Mouse (Mus musculus) E14TG2a.4 (cell line): Measurements from ENCODE around the gene Gm39566.
"Not testable (repeated sequence)": the region's sequence is repeated elsewhere in the genome, so short reads cannot be mapped to it uniquely, and the experiment has no call there.

Source experiments
- H3K27me3 ChIP-seq: 2 replicates; pipeline ENCODE4 v1.6.1; 2014; ENCODE audit warnings: low read length, control low read depth; ENCODE audit not compliant: insufficient read depth
- H3K36me3 ChIP-seq: 2 replicates; pipeline ENCODE4 v1.6.1; 2014; ENCODE audit warnings: low read length, control low read depth; ENCODE audit not compliant: insufficient read depth
- H3K4me1 ChIP-seq: replicated peaks from 2 replicates; pipeline ENCODE4 v1.6.1; 2014; ENCODE audit warnings: low read depth, low read length, control low read depth
- H3K4me3 ChIP-seq: replicated peaks from 2 replicates; pipeline ENCODE4 v1.5.1; 2014; ENCODE audit warnings: mild to moderate bottlenecking, low read length
- H3K9me3 ChIP-seq: 2 replicates; pipeline ENCODE4 v1.6.1; 2014; ENCODE audit warnings: low read length, control low read depth
- CTCF ChIP-seq: conservative IDR thresholded peaks from 2 replicates; pipeline ENCODE4 v1.5.1; 2014; ENCODE audit warnings: low read length
- NANOG ChIP-seq: IDR thresholded peaks from 2 replicates; pipeline ENCODE4 v1.6.1; 2014; ENCODE audit warnings: borderline replicate concordance, low read length, mixed read lengths
- POU5F1 ChIP-seq: IDR thresholded peaks from 2 replicates; pipeline ENCODE4 v1.6.1; 2014; ENCODE audit warnings: low read length, borderline replicate concordance

The Gm39566 gene

DNA sequence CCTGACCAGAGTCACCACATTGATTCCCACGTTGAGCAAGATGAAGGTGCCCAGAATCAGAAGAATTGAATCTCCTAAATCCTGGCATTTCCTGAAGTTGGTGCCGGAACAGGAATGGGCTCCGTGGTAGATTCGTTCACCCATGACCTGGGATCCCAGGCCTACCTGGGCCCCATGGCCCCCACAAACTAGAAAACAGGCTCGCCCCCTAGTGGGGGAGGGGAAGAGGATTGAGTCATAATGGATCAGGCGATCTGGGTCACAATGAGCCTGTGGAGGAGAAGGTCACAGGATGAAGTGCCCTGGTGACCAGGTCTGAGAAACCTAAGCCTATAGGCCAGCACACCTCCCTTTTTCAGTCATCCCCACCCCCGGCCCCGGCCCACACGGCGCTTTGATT lies at the start of gene Gm39566:
Gene Gm39566 (minus strand): TSS at position 144 of the 400 bp plus-strand sequence.
- H3K4me1 ChIP-seq = peaks cover 21% of the 10 kb centered on the region
- no peak within 1 kb of the TSS for H3K4me3 ChIP-seq
- no peaks in the 10 kb centered on the region for H3K36me3 ChIP-seq
- H3K9me3 ChIP-seq = no peaks in the 10 kb centered on the region
- TF ChIP-seq CTCF (0 out of 2 replicates have a peak, but pooled peaks have one; percentile 15), NANOG (no peak; the same call in 1 of the 2 replicates)
- peaks cover 61% of the 10 kb centered on the region for H3K27me3 ChIP-seq

DNA sequence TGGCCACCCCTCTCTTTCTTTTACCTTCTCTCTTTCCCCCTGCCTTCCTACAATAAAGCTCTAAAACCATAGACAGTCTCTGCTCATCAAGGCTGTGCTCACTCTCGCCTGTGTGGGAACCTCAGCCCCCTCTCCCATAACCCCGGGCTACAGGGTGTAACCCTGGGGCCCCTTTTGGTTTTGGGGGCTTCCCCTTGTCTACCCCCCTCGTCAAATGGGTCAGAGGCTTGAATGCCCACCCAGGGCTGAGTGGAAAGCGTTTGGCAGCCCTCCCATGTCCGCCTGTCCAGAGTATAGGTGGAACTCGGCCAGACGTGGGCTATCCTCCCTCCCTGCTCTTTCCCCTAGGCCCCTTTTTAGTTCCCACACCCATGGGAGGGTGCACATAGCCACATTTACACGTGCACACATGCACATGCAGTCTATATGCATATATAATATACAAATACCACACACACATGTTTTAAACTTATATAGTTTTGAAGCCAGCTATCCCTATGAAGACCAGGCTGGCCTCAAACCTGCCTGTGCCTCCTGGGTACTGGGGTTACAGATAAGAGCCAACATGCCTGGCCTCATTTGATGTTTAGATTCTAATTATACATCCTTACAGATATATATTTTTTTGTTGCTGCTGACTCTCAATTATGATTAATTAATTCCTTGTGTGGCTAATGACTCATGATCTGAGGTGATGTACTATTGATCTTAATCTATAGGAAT lies 49.2 kb upstream of the Gm39566 start:
- Histone ChIP-seq H3K4me3 (no peak overlapping the region), H3K27me3 (peaks cover 3% of the 10 kb centered on the region), H3K36me3 (no peaks in the 10 kb centered on the region), H3K4me1 (peaks cover 47% of the 10 kb centered on the region), H3K9me3 (no peaks in the 10 kb centered on the region)
- TF ChIP-seq NANOG (no peak), POU5F1 (no peak), CTCF (no peak)

DNA sequence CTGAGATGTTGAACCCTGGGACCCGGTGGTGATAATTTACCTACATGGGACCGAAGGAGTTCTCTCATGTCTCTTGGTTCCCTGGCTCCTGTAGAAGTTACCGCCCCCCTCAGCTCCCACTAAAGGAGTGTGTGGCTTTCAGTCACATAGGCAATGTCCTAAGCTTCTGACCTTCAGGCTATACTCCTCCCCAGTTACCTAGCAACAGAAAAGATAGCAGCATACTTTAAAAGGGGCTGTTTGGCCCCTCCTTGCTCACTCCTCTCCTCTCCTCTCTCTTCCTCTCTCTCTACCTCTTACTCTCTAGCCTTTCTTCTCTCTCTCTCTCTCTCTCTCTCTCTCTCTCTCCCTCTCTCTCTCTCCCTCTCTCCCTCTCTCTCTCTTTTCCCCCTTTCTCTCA lies 48.6 kb upstream of the Gm39566 start:
- peaks cover 53% of the 10 kb centered on the region for H3K4me1 ChIP-seq
- not testable (repeated sequence) for H3K27me3 ChIP-seq, H3K9me3 ChIP-seq, H3K36me3 ChIP-seq, H3K4me3 ChIP-seq

DNA sequence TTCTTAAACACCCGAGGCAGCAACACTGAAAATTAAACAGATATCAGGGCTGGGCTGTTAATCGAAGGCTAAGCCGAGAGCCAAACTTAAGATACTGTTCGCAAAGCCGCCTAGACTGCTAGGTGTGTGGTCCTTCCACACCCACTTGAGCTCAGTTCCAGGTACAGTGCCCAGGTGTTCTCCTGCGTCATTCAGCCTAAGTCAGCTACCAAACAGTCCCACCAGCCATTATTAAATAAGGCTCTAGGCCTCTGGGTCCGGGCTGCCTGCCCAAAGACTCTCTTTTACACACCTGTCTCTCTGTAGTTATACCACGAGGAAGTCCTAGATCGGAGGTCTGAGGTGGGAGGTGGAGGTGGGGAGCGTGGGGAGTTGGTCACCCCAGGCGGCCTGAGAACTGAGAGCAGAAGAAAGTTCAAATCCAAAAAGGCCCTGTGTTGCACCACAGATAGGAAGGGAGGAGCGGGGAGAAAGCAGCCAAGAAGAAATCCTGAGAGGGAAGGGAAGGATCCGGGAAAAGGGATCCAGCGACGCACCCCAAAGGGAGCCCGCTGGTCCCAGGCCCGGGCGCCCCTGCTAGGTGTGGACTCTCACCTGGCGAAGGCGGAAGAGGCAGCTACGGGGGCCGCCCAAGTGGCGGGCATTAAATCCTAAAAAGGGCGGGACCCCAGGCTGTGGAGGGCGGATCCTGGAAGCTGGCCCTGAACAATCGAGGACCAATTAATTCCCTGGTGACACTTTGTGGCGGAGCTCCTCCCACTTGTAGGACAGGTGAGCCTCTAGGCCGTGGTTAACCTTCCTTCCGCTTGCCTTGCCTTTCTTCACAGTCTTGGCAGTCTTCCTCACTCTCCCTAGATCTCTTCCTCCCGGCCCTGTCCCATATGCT lies 43.3 kb upstream of the Gm39566 start, which contains the start of gene Tnk1:
Gene Tnk1 (minus strand): TSS at position 618 of the 886 bp plus-strand sequence.
- H3K4me1 ChIP-seq = peaks cover 59% of the 10 kb centered on the region
- H3K36me3 ChIP-seq = peaks cover 15% of the 10 kb centered on the region
- no peaks in the 10 kb centered on the region for H3K9me3 ChIP-seq
- peak within 1 kb of the TSS; percentile 75 for H3K4me3 ChIP-seq
- H3K27me3 ChIP-seq = peaks cover 27% of the 10 kb centered on the region
- TF ChIP-seq POU5F1 (no peak), NANOG (no peak), CTCF (no peak)

DNA sequence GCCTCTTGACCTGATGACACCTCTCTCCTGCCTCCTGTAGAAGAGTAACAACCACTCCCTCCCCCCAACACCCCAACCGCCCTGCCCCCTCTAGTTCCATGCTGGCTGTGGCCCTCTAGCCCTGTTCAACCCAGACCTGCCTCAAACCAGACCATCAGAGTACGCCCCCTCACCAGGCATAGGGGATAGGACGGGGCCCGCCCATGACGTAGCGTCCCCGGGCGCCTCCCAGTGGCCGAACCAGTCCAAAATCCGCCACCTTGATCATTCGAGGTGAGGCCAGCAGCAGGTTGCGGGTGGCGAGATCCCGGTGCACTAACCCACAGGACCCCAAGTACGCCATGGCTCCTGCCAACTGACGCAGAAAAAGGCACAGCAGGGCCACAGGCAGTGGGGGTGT lies 40.2 kb upstream of the Gm39566 start:
- peaks cover 71% of the 10 kb centered on the region for H3K4me1 ChIP-seq
- H3K36me3 ChIP-seq = peaks cover 45% of the 10 kb centered on the region
- TF ChIP-seq POU5F1 = no peak
- TF ChIP-seq CTCF = peak; percentile 33
- H3K27me3 ChIP-seq = peaks cover 27% of the 10 kb centered on the region
- H3K4me3 ChIP-seq = peak overlapping the region; percentile 75
- no peaks in the 10 kb centered on the region for H3K9me3 ChIP-seq

DNA sequence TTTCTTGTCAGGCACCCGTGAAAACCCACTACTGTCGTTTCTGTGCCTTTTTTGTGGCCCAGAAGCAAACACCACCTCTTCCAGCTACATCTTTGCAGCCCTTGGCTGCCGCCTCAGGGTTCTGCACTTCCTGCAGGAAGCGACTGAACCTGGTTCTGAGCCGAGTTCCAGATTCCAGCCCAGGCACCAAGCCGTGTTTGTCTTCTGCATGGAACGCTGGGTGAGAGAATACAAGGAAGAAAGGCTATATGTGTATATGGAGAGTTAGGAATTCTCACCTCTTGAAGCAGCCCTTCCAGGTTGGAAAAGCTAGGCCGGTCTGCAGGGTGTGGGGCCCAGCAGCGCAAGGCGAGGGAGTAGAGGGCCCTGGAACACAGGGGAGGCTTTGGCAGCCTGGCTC lies 39.6 kb upstream of the Gm39566 start:
- Histone ChIP-seq H3K9me3 (no peaks in the 10 kb centered on the region), H3K36me3 (peaks cover 52% of the 10 kb centered on the region), H3K4me1 (peaks cover 74% of the 10 kb centered on the region), H3K4me3 (peak overlapping the region; percentile 45), H3K27me3 (peaks cover 27% of the 10 kb centered on the region)
- TF ChIP-seq POU5F1 (no peak), CTCF (no peak), NANOG (no peak)

DNA sequence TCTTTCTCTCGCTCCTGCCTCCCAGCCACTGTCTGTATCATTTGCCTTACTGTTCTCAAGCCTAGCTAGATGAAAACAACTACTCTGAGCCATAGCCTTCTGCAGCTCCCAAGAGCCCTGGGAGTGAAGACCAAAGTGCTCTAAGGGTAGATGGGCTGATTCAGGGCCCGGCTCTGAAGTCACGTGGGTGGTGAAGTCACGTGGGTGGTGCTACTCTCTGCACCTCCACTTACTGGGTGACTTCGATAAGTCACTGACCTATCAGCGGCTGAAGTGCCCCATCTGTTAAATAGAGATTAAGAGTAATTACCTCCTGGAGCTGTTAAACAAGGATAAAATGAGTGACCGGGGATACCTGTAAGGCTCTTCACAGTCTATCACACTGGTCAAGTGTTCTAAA lies 38.9 kb upstream of the Gm39566 start:
- Histone ChIP-seq H3K36me3 (peaks cover 59% of the 10 kb centered on the region), H3K4me1 (peaks cover 70% of the 10 kb centered on the region), H3K9me3 (no peaks in the 10 kb centered on the region), H3K27me3 (peaks cover 25% of the 10 kb centered on the region), H3K4me3 (0 out of 2 replicates have a peak overlapping the region, but pooled peaks have one; percentile 13)
- TF ChIP-seq CTCF (no peak), NANOG (no peak), POU5F1 (no peak)

DNA sequence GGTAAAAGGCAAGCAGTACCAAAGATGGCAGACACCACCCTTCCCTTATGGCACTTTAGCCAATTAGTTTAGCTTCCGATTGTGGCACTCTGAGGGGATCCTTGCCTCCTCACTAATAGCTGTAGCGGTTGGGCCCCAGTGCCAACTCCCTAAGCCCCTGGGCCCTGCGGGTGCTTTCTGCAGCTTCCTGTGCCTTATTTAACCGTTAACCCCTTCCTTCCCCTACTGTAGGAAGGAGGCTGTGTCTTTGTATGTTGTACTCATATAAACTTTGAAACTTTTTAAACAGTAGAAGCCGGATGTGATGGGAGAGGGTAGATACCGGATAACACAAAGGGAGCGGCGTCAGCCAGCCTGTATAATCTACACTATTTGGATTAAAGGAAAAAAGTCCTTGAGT lies 35.7 kb upstream of the Gm39566 start:
- no peak for TF ChIP-seq POU5F1
- no peak for TF ChIP-seq CTCF
- TF ChIP-seq NANOG = no peak
- no peak overlapping the region for H3K4me3 ChIP-seq
- peaks cover 61% of the 10 kb centered on the region for H3K36me3 ChIP-seq
- H3K27me3 ChIP-seq = peaks cover 22% of the 10 kb centered on the region
- peaks cover 65% of the 10 kb centered on the region for H3K4me1 ChIP-seq
- no peaks in the 10 kb centered on the region for H3K9me3 ChIP-seq

DNA sequence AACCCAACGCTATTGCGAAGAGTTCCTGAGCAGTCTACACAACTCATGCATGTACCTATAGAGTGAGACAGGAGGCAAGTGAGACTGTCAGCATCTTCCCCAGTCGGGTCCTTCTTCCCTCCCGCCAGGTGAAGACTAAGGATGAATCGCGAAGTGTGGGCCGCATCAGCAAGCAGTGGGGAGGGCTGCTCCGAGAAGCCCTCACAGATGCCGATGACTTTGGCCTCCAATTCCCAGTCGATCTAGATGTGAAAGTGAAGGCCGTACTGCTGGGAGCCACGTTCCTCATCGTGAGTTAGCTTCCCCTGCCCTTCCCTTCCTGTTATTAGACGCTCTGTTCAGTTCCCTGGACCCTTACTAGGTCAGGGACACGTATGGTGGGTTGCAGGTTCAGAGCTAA lies 34.8 kb upstream of the Gm39566 start:
- Histone ChIP-seq H3K27me3 (peaks cover 22% of the 10 kb centered on the region), H3K4me1 (peaks cover 65% of the 10 kb centered on the region), H3K36me3 (peaks cover 60% of the 10 kb centered on the region), H3K9me3 (no peaks in the 10 kb centered on the region), H3K4me3 (no peak overlapping the region)
- TF ChIP-seq CTCF = no peak
